Comparison of ENCODE assay signal across 1 mouse cellular context in genomic region chr17:84334241-84335014, GRCm38 (mm10).
TF ChIP-seq lines count a peak whose summit lies in the region.

No protein-coding gene starts in this region.

TF ChIP-seq in CH12.LX, 34 proteins besides CTCF, POLR2A, EP300 and RAD21 (continued from another document):
- no peak for TF ChIP-seq USF2 (conservative IDR thresholded peaks at IDR 0.05; ENCODE audit: low read depth, low read length)
- TF ChIP-seq ZKSCAN1 (IDR thresholded peaks at IDR 0.05; ENCODE audit: borderline replicate concordance, low read depth, low read length): no peak
- no peak for TF ChIP-seq MAZ (IDR thresholded peaks at IDR 0.05; ENCODE audit: low read depth, low read length)
- no peak for TF ChIP-seq ELF1 (IDR thresholded peaks at IDR 0.05; ENCODE audit: low read depth, low read length)
- peak; percentile 38; the same call in 1 of the 2 replicates for TF ChIP-seq MAFK (IDR thresholded peaks at IDR 0.05; ENCODE audit: insufficient replicate concordance, low read length)
- no peak for TF ChIP-seq USF1 (IDR thresholded peaks at IDR 0.05; ENCODE audit: low read depth, low read length)
- TF ChIP-seq PAX5 (IDR thresholded peaks at IDR 0.05; ENCODE audit: low read length): no peak
- TF ChIP-seq CHD1 (IDR thresholded peaks at IDR 0.05; ENCODE audit: low read depth, low read length): peak; percentile 64
- TF ChIP-seq SMC3 (IDR thresholded peaks at IDR 0.05; ENCODE audit: low read depth, low read length): no peak
- peak; percentile 81; the same call in 1 of the 2 replicates for TF ChIP-seq RCOR1 (conservative IDR thresholded peaks at IDR 0.05; ENCODE audit: low read depth, low read length)
- 0 out of 2 replicates have a peak, but pooled peaks have one; percentile 12 for TF ChIP-seq TCF12 (IDR thresholded peaks at IDR 0.05; ENCODE audit: low read depth, low read length)
- peak; percentile 83 for TF ChIP-seq IRF4 (IDR thresholded peaks at IDR 0.05; ENCODE audit: low read depth, low read length)
